Mouse (Mus musculus) E14TG2a.4 (cell line): ENCODE data around the gene Dupd1.

Experiments
- H3K27me3 ChIP-seq: 2 replicates; pipeline ENCODE4 v1.6.1; 2014; ENCODE audit warnings: low read length, control low read depth; ENCODE audit not compliant: insufficient read depth
- H3K36me3 ChIP-seq: 2 replicates; pipeline ENCODE4 v1.6.1; 2014; ENCODE audit warnings: low read length, control low read depth; ENCODE audit not compliant: insufficient read depth
- H3K4me1 ChIP-seq: replicated peaks from 2 replicates; pipeline ENCODE4 v1.6.1; 2014; ENCODE audit warnings: low read depth, low read length, control low read depth
- H3K4me3 ChIP-seq: replicated peaks from 2 replicates; pipeline ENCODE4 v1.5.1; 2014; ENCODE audit warnings: mild to moderate bottlenecking, low read length
- H3K9me3 ChIP-seq: 2 replicates; pipeline ENCODE4 v1.6.1; 2014; ENCODE audit warnings: low read length, control low read depth
- CTCF ChIP-seq: conservative IDR thresholded peaks from 2 replicates; pipeline ENCODE4 v1.5.1; 2014; ENCODE audit warnings: low read length
- NANOG ChIP-seq: IDR thresholded peaks from 2 replicates; pipeline ENCODE4 v1.6.1; 2014; ENCODE audit warnings: borderline replicate concordance, low read length, mixed read lengths
- POU5F1 ChIP-seq: IDR thresholded peaks from 2 replicates; pipeline ENCODE4 v1.6.1; 2014; ENCODE audit warnings: low read length, borderline replicate concordance

Gene Dupd1

GRCm38 (mm10) chr14:21640806-21641435 lies 73.5 kb downstream of the Dupd1 start:
- H3K27me3 ChIP-seq, result no peaks in the 10 kb centered on the region
- H3K4me1 ChIP-seq, result peaks cover 22% of the 10 kb centered on the region; the same call in 1 of the 2 replicates
- no peaks in the 10 kb centered on the region for H3K9me3 ChIP-seq
- H3K36me3 ChIP-seq, result peaks cover 94% of the 10 kb centered on the region
- H3K4me3 ChIP-seq, result no peak overlapping the region
- TF ChIP-seq CTCF (no peak), NANOG (no peak), POU5F1 (no peak)

DNA sequence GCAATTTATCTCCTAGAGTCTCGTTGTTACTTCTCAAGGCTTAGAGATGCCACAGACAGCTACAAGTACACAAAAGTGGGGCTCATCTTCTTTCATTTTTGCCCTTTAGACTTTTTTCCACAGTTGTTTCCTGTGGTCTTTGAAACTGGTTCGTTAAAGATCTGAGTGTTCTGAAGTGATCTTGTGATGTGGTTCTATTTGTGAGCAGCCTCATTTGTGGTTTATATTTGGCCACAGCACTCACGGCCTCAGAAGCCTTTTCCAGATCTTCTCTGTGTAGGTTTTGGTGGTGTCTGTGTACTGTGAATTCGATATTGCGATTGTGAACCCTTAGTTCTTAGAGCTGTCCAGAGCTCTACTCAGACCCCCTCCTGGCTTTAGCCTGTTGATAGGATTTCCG lies 77.8 kb downstream of the Dupd1 start:
- no peak overlapping the region for H3K4me3 ChIP-seq
- H3K9me3 ChIP-seq, result no peaks in the 10 kb centered on the region
- no peaks in the 10 kb centered on the region for H3K27me3 ChIP-seq
- TF ChIP-seq CTCF, result no peak
- no peak for TF ChIP-seq NANOG
- no peak for TF ChIP-seq POU5F1
- H3K36me3 ChIP-seq, result peaks cover 96% of the 10 kb centered on the region
- peaks cover 25% of the 10 kb centered on the region; the same call in 1 of the 2 replicates for H3K4me1 ChIP-seq

DNA sequence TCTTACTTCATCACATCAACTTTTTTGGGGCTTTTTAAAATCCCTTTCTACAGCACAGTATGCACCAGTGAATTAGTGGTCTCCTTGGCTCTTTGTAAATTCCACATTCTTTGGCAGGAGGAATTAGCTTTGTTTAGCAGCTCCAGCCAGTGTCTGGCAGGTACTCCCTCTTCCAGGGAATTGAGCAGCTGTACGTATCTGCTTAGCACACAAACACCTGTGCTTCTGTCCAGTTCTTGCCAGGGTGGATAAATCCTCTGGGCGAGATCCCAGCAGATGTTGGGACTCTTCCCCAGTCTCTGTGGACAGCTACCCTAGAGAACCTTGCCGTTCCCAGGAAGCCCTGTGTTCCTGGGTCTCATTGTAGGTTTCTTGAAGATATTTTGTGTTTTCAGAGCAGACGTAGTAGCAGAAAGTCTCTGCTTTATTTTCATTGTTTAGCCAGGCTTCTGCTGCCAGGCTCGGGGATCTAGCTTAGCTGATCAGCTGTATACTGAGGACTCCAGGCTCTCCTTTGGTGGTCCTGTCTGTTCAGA lies 82.6 kb downstream of the Dupd1 start:
- Histone ChIP-seq H3K27me3 (no peaks in the 10 kb centered on the region), H3K4me3 (no peak overlapping the region), H3K9me3 (no peaks in the 10 kb centered on the region), H3K36me3 (peaks cover 100% of the 10 kb centered on the region), H3K4me1 (peaks cover 24% of the 10 kb centered on the region)
- TF ChIP-seq CTCF, result no peak
- TF ChIP-seq POU5F1, result no peak
- no peak for TF ChIP-seq NANOG
